Mouse (Mus musculus): ENCODE measurements around the gene Mthfd1l.

DNA sequence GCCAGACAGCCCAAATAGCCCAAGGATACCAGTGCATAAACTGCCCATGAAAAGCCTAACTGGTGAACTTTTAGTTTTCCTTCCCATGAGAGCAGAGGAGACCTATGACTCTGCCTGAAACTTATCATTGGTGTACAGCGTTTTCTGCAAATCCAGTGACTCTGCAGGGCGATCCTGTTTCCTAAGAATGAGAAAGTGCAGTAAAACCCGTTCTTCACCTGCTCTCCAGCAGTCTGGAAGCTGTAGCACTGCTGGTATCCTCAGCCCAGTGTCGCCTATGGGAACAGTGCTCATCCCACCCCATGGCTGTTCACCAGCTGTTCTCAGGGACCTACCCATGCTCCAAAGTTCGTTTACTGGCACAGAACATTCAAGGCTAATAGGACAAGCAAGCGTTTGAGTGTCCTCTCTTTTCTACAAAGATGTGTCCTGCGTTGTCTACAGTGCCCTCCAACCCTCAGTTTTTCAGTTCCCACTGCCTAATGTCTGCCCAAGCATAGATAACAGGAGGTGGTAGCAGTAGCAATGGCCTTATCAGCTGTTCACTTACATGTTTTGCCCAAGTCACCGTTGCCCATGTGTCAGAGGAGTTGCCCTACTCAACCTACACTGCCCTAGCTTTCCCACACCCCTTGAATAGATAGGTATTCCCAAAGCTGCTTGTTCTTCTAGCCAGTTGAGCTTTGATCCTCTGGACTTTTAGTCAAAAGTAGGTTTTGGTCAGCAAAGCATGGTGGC, 20.6 kb downstream of the Mthfd1l start:
- TF ChIP-seq POLR2A (IDR thresholded peaks at IDR 0.05; ENCODE audit: insufficient read depth, low read length) (no peak), CTCF (IDR thresholded peaks at IDR 0.05; ENCODE audit: low read depth, low read length) (no peak), EP300 (IDR thresholded peaks at IDR 0.05; ENCODE audit: insufficient read depth, low read depth, low read length) (no peak)
